Mouse (Mus musculus) embryonic facial prominence, embryonic 12.5 days (tissue): ENCODE results near the gene G6pc3. TPM values are rescaled to one million over a fixed set of nuclear protein-coding genes. Genes with fewer than 3 reads are reported as not detected.
A peak's percentile ranks its signal among the peaks of the same experiment; 100 is the strongest.

Experiments used
- ATAC-seq: fragments of 200-750 bp; cut with Nextera tagmentation; 2 replicates; pipeline ENCODE4 v1.8.0; 2017; ENCODE audit not compliant: insufficient number of reproducible peaks, insufficient read depth, low FRiP score, low TSS enrichment
- H3K27ac ChIP-seq: fragments of 300-500 bp; sonication (generic); 2 replicates; pipeline ENCODE4 v1.5.1; 2016; ENCODE audit warnings: mild to moderate bottlenecking
- H3K27me3 ChIP-seq: fragments of 300-500 bp; sonication (generic); 2 replicates; pipeline ENCODE4 v1.6.1; 2016; ENCODE audit warnings: mild to moderate bottlenecking, moderate library complexity
- H3K36me3 ChIP-seq: fragments of 300-500 bp; sonication (generic); 2 replicates; pipeline ENCODE4 v1.6.1; 2016; ENCODE audit warnings: mild to moderate bottlenecking
- H3K4me1 ChIP-seq: fragments of 300-500 bp; sonication (generic); 2 replicates; pipeline ENCODE4 v1.6.1; 2016
- H3K4me2 ChIP-seq: fragments of 300-500 bp; sonication (generic); replicated peaks from 2 replicates; pipeline ENCODE4 v1.6.1; 2016; ENCODE audit warnings: mild to moderate bottlenecking, moderate library complexity
- H3K4me3 ChIP-seq: fragments of 300-500 bp; sonication (generic); 2 replicates; pipeline ENCODE4 v1.5.1; 2016; ENCODE audit warnings: mild to moderate bottlenecking
- H3K9ac ChIP-seq: fragments of 300-500 bp; sonication (generic); 2 replicates; pipeline ENCODE4 v1.6.1; 2016; ENCODE audit warnings: mild to moderate bottlenecking, moderate library complexity
- H3K9me3 ChIP-seq: fragments of 300-500 bp; sonication (generic); 2 replicates; pipeline ENCODE4 v1.6.1; 2016; ENCODE audit warnings: mild to moderate bottlenecking, moderate library complexity
- WGBS: fragments of 180-500 bp; shearing (Covaris S2); methylation state at CpG from one replicate; pipeline ENCODE4 v1.1.7; 2016; 5-methylcytosine and 5-hydroxymethylcytosine counted together
- polyA plus RNA-seq: library from polyadenylated mRNA; unstranded; fragments of >200 nt; fragmentation: Nextera tagmentation; extraction: Ambion mirVana; gene quantifications from 2 replicates; pipeline ENCODE4 v1.2.1, GENCODE M21; 2016

G6pc3 gene
- polyA plus RNA-seq, 1 experiment from 2014 or later, result 30.3 TPM

DNA sequence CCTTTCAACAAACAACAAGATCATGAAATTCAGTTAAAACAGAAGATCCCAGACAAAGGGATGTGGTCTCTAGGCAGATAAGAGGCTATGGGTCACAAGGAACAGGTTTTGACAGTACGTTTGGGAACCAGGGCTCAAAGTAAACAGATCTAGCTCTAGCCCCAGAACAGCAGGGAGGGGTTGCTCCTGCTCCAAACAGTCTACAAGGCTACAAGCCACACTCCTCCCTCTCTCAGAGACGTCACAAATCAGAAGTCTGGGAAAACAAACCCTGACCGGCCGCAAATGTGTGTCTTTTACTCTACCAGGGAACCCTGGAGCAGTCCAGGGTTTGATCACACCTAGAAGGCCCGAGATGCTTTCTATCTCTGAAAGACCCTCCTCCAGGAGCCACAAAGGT is 21.6 kb downstream of the G6pc3 start:
- peak overlapping the region; percentile 18; the same call in 1 of the 2 replicates for H3K27ac ChIP-seq
- H3K36me3 ChIP-seq, result peaks cover 10% of the 10 kb centered on the region
- H3K9ac ChIP-seq, result no peak overlapping the region
- no peak for ATAC-seq
- H3K4me2 ChIP-seq, result no peak overlapping the region
- WGBS, result 27% methylated on average over 5 of the region's 5 CpGs
- H3K4me3 ChIP-seq, result no peak overlapping the region
- H3K4me1 ChIP-seq, result peaks cover 72% of the 10 kb centered on the region
- no peaks in the 10 kb centered on the region for H3K27me3 ChIP-seq
- no peaks in the 10 kb centered on the region for H3K9me3 ChIP-seq

GRCm38 (mm10) chr11:102211936-102212341 is 22.5 kb downstream of the G6pc3 start:
- Histone ChIP-seq H3K9me3 (no peaks in the 10 kb centered on the region), H3K4me2 (no peak overlapping the region; the same call in 1 of the 2 replicates), H3K36me3 (0 out of 2 replicates have a peak, but pooled peaks cover under 1% of the 10 kb centered on the region), H3K27ac (peak overlapping the region; percentile 52; the same call in 1 of the 2 replicates), H3K9ac (no peak overlapping the region), H3K4me1 (peaks cover 73% of the 10 kb centered on the region), H3K4me3 (no peak overlapping the region), H3K27me3 (no peaks in the 10 kb centered on the region)
- WGBS, result 67% methylated on average over 18 of the region's 18 CpGs
- ATAC-seq, result no peak

DNA sequence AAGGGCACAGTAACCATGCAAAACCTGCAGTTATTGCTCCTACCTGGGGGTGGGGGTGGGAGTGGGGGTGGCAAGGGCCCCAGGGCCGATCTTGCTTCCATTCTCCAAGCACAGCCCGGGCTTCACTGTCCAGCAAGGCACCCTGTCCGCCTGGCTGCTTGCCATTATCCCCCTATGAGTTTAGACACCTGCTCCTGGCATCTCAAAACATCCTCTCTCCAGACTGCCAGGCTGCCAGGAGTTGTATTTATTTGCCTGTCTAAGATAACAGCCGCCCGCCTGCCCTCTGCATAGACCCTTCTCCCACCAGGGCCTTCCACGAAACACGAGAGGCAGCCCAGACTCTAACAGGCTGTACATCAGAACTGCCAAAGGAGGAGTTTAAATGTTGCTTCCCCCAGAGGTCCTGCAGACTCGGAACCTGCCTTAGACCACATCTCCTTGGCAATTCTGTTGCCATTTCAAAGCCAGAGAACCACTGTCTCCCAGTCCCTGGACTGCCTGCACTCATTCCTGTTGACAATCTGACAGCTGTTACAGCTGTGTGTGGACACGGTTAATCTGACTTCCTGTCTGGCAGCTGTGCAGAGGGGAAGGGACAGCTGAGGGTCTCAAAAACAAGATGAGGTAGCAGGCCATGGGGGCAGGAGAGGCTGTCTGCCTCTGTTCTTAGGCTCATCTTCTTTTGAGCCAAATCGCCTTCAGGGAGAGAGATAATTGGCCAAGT is 25.2 kb downstream of the G6pc3 start:
- Histone ChIP-seq H3K27ac (peak overlapping the region; percentile 43; the same call in 1 of the 2 replicates), H3K9me3 (no peaks in the 10 kb centered on the region), H3K4me1 (peaks cover 75% of the 10 kb centered on the region), H3K4me2 (no peak overlapping the region), H3K4me3 (no peak overlapping the region), H3K27me3 (no peaks in the 10 kb centered on the region), H3K36me3 (0 out of 2 replicates have a peak, but pooled peaks cover 2% of the 10 kb centered on the region), H3K9ac (no peak overlapping the region)
- no peak for ATAC-seq
- 52% methylated on average over 10 of the region's 10 CpGs for WGBS

GRCm38 (mm10) chr11:102215511-102215910 is 26.1 kb downstream of the G6pc3 start:
- Histone ChIP-seq H3K36me3 (0 out of 2 replicates have a peak, but pooled peaks cover 2% of the 10 kb centered on the region), H3K27me3 (no peaks in the 10 kb centered on the region), H3K9ac (no peak overlapping the region), H3K9me3 (no peaks in the 10 kb centered on the region), H3K4me1 (peaks cover 79% of the 10 kb centered on the region), H3K4me2 (0 out of 2 replicates have a peak overlapping the region, but pooled peaks have one; percentile 9), H3K27ac (no peak overlapping the region), H3K4me3 (no peak overlapping the region)
- no peak for ATAC-seq
- 64% methylated on average over 11 of the region's 11 CpGs for WGBS

DNA sequence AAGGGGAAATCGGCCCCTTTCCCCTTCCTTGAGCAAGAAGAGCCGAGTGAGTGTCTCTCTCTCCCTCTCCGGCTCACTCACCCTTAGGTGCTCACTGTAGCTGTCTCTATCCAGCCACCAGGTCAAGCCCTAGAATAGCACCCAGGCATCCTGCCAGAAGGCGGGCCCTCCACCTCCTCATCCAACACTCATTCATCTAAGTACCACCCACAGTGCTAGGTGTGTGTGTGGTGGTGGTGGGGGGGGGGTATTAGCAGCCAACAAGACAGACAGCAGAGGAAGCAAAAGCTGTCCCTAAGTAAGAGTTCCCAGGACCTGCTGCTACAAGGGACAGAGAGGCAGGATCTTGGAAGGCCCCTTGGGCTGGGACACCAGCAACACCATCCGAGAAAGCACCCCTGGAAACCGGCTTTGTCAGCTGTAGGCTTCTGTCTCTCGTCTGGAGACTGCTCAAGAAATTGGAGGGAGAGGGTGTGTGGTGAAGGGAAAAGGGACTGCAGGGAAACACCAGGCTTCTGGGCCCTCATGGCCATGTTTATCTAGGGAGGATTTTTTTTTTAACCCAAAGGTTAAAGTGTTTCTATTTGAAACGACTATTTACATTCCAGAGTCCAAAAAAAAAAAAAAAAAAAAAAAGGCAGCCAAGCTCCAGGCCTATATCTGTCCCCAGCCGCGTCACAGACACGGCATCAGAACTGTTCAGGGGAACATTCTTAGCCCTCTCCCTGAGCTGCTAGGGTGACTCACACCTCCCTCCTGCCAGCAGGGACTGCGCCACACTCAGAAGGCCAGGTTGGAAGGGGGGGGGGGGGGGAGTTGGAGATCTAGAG is 26.9 kb downstream of the G6pc3 start:
- Histone ChIP-seq H3K27ac (peak overlapping the region; percentile 63), H3K27me3 (no peaks in the 10 kb centered on the region), H3K9me3 (no peaks in the 10 kb centered on the region), H3K4me1 (peaks cover 76% of the 10 kb centered on the region), H3K4me3 (no peak overlapping the region), H3K4me2 (peak overlapping the region; percentile 64), H3K9ac (0 out of 2 replicates have a peak overlapping the region, but pooled peaks have one; percentile 4), H3K36me3 (peaks cover 5% of the 10 kb centered on the region; the same call in 1 of the 2 replicates)
- no peak for ATAC-seq
- 36% methylated on average over 12 of the region's 12 CpGs for whole genome bisulfite sequencing

GRCm38 (mm10) chr11:102216886-102217240 is 27.4 kb downstream of the G6pc3 start:
- 52% methylated on average over 5 of the region's 5 CpGs for whole genome bisulfite sequencing
- no peak for ATAC-seq
- Histone ChIP-seq H3K4me3 (no peak overlapping the region), H3K4me2 (peak overlapping the region; percentile 64), H3K27ac (peak overlapping the region; percentile 37; the same call in 1 of the 2 replicates), H3K4me1 (peaks cover 71% of the 10 kb centered on the region), H3K9me3 (no peaks in the 10 kb centered on the region), H3K27me3 (no peaks in the 10 kb centered on the region), H3K9ac (0 out of 2 replicates have a peak overlapping the region, but pooled peaks have one; percentile 4), H3K36me3 (peaks cover 11% of the 10 kb centered on the region; the same call in 1 of the 2 replicates)

DNA sequence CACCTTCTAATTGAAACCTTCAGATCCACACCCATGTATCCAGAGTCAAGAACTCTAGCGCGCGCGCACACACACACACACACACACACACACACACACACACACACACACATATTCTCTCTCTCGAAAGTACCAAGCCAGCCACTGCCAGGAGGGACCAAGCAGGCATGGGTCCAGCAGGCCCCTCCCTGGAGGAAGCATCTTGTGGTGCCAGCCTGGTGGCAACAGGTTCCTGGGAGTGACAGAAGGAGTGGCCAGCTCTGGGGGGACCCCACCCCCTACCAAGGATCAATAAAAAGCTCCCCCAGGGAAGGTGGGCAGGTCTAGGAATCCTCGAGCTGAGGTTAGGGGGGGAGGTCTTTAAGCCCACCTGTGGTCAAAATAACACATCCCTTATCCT is 28.0 kb downstream of the G6pc3 start:
- Histone ChIP-seq H3K4me1 (peaks cover 66% of the 10 kb centered on the region), H3K9ac (no peak overlapping the region), H3K4me3 (peak overlapping the region; percentile 1; the same call in 1 of the 2 replicates), H3K36me3 (peaks cover 13% of the 10 kb centered on the region; the same call in 1 of the 2 replicates), H3K4me2 (peak overlapping the region; percentile 64), H3K27me3 (no peaks in the 10 kb centered on the region), H3K27ac (no peak overlapping the region), H3K9me3 (no peaks in the 10 kb centered on the region)
- no peak for ATAC-seq
- 72% methylated on average over 6 of the region's 6 CpGs for WGBS

GRCm38 (mm10) chr11:102217876-102218430 is 28.5 kb downstream of the G6pc3 start:
- no peak for ATAC-seq
- 61% methylated on average over 7 of the region's 7 CpGs for WGBS
- peaks cover 13% of the 10 kb centered on the region; the same call in 1 of the 2 replicates for H3K36me3 ChIP-seq
- peak overlapping the region; percentile 91 for H3K27ac ChIP-seq
- peaks cover 67% of the 10 kb centered on the region for H3K4me1 ChIP-seq
- H3K4me2 ChIP-seq, result peak overlapping the region; percentile 64
- no peaks in the 10 kb centered on the region for H3K27me3 ChIP-seq
- H3K9ac ChIP-seq, result peak overlapping the region; percentile 55
- no peaks in the 10 kb centered on the region for H3K9me3 ChIP-seq
- H3K4me3 ChIP-seq, result peak overlapping the region; percentile 32

- Histone ChIP-seq H3K27ac (peak overlapping the region; percentile 91), H3K4me2 (peak overlapping the region; percentile 64), H3K9ac (peak overlapping the region; percentile 55), H3K4me1 (peaks cover 67% of the 10 kb centered on the region), H3K36me3 (peaks cover 13% of the 10 kb centered on the region; the same call in 1 of the 2 replicates), H3K4me3 (peak overlapping the region; percentile 32), H3K9me3 (no peaks in the 10 kb centered on the region), H3K27me3 (no peaks in the 10 kb centered on the region)
- ATAC-seq, result peak; percentile 74
- 0% methylated on average over 10 of the region's 10 CpGs for WGBS
Observed at GRCm38 (mm10) chr11:102218783-102219182, 29.4 kb downstream of the G6pc3 start.

DNA sequence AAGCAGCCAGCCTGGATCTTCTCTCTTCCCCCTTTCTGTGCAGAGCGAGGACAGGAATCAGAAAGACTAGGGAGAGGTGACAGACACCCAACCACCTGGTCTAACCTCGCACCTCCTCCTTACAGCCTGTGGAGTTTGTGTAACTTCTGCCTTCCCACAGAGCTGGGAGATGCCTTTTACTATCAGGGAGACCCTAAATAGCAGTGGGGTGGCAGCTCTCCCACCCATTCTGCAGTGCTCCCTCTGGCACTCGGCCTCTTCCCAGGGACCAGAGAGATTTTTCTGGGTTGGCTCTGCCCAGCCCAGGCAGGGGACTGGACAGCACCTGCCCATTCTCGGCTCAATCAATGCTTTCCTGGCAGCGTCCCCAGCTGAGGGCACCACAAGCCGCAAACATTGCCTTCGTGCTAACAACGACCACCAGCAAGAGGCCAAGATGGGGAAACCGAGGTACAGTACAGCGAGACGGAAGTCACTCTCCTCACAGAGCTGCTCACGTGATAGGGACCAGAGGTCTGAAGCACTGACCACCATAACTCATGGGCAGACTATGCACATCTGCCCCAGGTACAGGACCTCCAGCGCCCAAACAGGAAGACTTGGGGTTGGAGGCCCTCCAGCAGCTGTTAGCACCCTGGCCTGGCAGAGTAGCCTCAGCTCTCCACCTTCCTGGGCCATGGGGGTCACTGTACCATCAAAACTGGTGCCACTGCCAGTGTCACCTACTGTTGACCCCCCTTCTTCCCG is 30.0 kb downstream of the G6pc3 start:
- peaks cover 64% of the 10 kb centered on the region for H3K4me1 ChIP-seq
- peak overlapping the region; percentile 91 for H3K27ac ChIP-seq
- peaks cover 13% of the 10 kb centered on the region; the same call in 1 of the 2 replicates for H3K36me3 ChIP-seq
- ATAC-seq, result 0 out of 2 replicates have a peak, but pooled peaks have one; percentile 2
- H3K9ac ChIP-seq, result peak overlapping the region; percentile 55
- H3K27me3 ChIP-seq, result no peaks in the 10 kb centered on the region
- H3K4me2 ChIP-seq, result peak overlapping the region; percentile 64
- H3K4me3 ChIP-seq, result peak overlapping the region; percentile 32
- WGBS, result 69% methylated on average over 14 of the region's 14 CpGs
- H3K9me3 ChIP-seq, result no peaks in the 10 kb centered on the region

DNA sequence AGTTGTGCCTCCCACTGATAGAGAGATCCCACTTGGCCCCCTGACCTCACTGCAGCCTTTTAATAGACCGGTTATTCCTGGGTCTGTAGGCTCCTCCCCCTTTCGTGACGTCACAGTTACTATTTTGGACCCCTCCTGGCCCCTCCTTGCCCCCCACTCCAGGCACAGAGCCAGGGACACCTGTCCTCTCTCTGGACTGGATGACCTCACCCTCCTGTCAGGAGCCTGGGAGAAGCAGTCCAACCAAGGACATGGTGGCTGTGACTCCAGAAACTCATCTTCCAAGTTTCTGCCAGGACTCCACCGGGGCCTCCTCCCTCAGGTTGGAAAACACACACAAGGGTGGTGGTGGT is 30.6 kb downstream of the G6pc3 start:
- WGBS, result 77% methylated on average over 4 of the region's 4 CpGs
- Histone ChIP-seq H3K27me3 (no peaks in the 10 kb centered on the region), H3K4me2 (no peak overlapping the region), H3K27ac (peak overlapping the region; percentile 25; the same call in 1 of the 2 replicates), H3K4me3 (no peak overlapping the region), H3K9me3 (no peaks in the 10 kb centered on the region), H3K9ac (no peak overlapping the region), H3K4me1 (peaks cover 64% of the 10 kb centered on the region), H3K36me3 (peaks cover 13% of the 10 kb centered on the region; the same call in 1 of the 2 replicates)
- no peak for ATAC-seq
